Mouse (Mus musculus) bone marrow, adult 2 months (tissue): ENCODE data around the gene Slc22a14.

ENCODE experiments used
- CTCF ChIP-seq: fragments of 200-500 bp; IDR thresholded peaks from 2 replicates; pipeline ENCODE4 v1.5.1; 2011; ENCODE audit warnings: low read length, control low read depth; ENCODE audit not compliant: control insufficient read depth, insufficient read depth
- POLR2A ChIP-seq: fragments of 200-500 bp; IDR thresholded peaks from 2 replicates; pipeline ENCODE4 v1.6.1; 2011; ENCODE audit warnings: low read depth, mild to moderate bottlenecking, control low read depth, low read length, borderline replicate concordance; ENCODE audit not compliant: control insufficient read depth

DNA sequence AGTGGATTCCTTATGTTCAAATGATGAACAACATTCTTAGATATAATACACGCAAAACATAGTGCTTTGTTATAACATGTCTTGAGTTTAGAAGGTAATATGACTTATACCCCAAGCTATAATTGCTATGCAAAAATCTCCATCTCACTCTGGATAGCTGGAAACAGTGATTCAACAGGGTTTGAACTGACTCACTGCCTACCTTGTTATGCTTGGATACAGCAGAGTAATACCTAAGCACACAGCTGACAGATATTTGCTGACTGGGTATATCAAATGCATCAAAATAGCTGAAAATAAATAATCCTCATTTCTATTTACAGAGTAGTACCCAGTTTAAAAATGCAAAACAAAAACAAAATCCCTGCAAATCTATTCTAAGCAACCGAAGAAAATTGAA lies 106.6 kb downstream of the Slc22a14 start:
- TF ChIP-seq POLR2A (no peak), CTCF (no peak)
